Mouse (Mus musculus): ENCODE measurements at regions not wholly inside any gene's neighbourhood (a gene's known extent, or its start where the extent isn't known, plus 50 kb on each side); places are given as distances from the start of the nearest gene placed in this dataset.

GRCm38 (mm10) chr17:9197160-9197559 lies 209.0 kb downstream of the 1700010I14Rik start:
- Histone ChIP-seq H3K27me3 (ENCODE audit: control insufficient read depth, insufficient read depth, low read length) (no peaks in the 10 kb centered on the region), H3K4me1 (ENCODE audit: control insufficient read depth in 2 of 2, insufficient read depth in 2 of 2, low read length in 2 of 2) (no peaks in the 10 kb centered on the region), H3K4me2 (ENCODE audit: low read length) (no peak overlapping the region), H3K9ac (ENCODE audit: low read length) (no peak overlapping the region), H3K27ac (replicated peaks in 1 of 2; ENCODE audit: control insufficient read depth in 1 of 2, insufficient read depth in 1 of 2, low read depth in 2 of 2, low read length in 2 of 2) (no peak overlapping the region), H3K4me3 (ENCODE audit: control insufficient read depth in 1 of 2, insufficient read depth in 1 of 2, low read depth in 1 of 2, low read length in 2 of 2) (no peak overlapping the region), H3K9me3 (ENCODE audit: control insufficient read depth, low read length) (no peaks in the 10 kb centered on the region), H3K36me3 (ENCODE audit: control insufficient read depth, insufficient read depth, low read length) (no peaks in the 10 kb centered on the region)
- 84% methylated on average over 5 of the region's 5 CpGs for WGBS
- no peak for ATAC-seq (ENCODE audit: insufficient number of reproducible peaks, insufficient read depth, low FRiP score, low read depth)

GRCm38 (mm10) chr17:9200386-9200785 lies 212.3 kb downstream of the 1700010I14Rik start:
- WGBS: 83% methylated on average over 7 of the region's 7 CpGs
- H3K4me3 ChIP-seq (ENCODE audit: control insufficient read depth in 1 of 2, insufficient read depth in 1 of 2, low read depth in 1 of 2, low read length in 2 of 2): no peak overlapping the region
- no peak overlapping the region for H3K4me2 ChIP-seq (ENCODE audit: low read length)

GRCm38 (mm10) chr17:9202496-9202895 lies 214.4 kb downstream of the 1700010I14Rik start:
- Histone ChIP-seq H3K27ac (replicated peaks in 1 of 2; ENCODE audit: control insufficient read depth in 1 of 2, insufficient read depth in 1 of 2, low read depth in 2 of 2, low read length in 2 of 2) (no peak overlapping the region), H3K27me3 (ENCODE audit: control insufficient read depth, insufficient read depth, low read length) (no peaks in the 10 kb centered on the region), H3K36me3 (ENCODE audit: control insufficient read depth, insufficient read depth, low read length) (no peaks in the 10 kb centered on the region), H3K4me3 (ENCODE audit: control insufficient read depth in 1 of 2, insufficient read depth in 1 of 2, low read depth in 1 of 2, low read length in 2 of 2) (no peak overlapping the region), H3K4me1 (ENCODE audit: control insufficient read depth in 2 of 2, insufficient read depth in 2 of 2, low read length in 2 of 2) (no peaks in the 10 kb centered on the region), H3K9ac (ENCODE audit: low read length) (no peak overlapping the region), H3K9me3 (ENCODE audit: control insufficient read depth, low read length) (no peaks in the 10 kb centered on the region), H3K4me2 (ENCODE audit: low read length) (no peak overlapping the region)
- no peak for ATAC-seq (ENCODE audit: insufficient number of reproducible peaks, insufficient read depth, low FRiP score, low read depth)
- 17% methylated on average over 2 of the region's 2 CpGs for WGBS

More at GRCm38 (mm10) chr17:9200386-9200785, 212.3 kb downstream of the 1700010I14Rik start:
- Histone ChIP-seq H3K4me1 (ENCODE audit: control insufficient read depth in 2 of 2, insufficient read depth in 2 of 2, low read length in 2 of 2) (no peaks in the 10 kb centered on the region), H3K9me3 (ENCODE audit: control insufficient read depth, low read length) (no peaks in the 10 kb centered on the region), H3K27me3 (ENCODE audit: control insufficient read depth, insufficient read depth, low read length) (no peaks in the 10 kb centered on the region), H3K27ac (replicated peaks in 1 of 2; ENCODE audit: control insufficient read depth in 1 of 2, insufficient read depth in 1 of 2, low read depth in 2 of 2, low read length in 2 of 2) (no peak overlapping the region), H3K36me3 (ENCODE audit: control insufficient read depth, insufficient read depth, low read length) (no peaks in the 10 kb centered on the region), H3K9ac (ENCODE audit: low read length) (no peak overlapping the region)
- ATAC-seq (ENCODE audit: insufficient number of reproducible peaks, insufficient read depth, low FRiP score, low read depth): no peak

GRCm38 (mm10) chr17:9210626-9211025 lies 211.2 kb upstream of the Gm17728 start:
- no peaks in the 10 kb centered on the region for H3K9me3 ChIP-seq (ENCODE audit: control insufficient read depth, low read length)
- no peak overlapping the region for H3K27ac ChIP-seq (replicated peaks in 1 of 2; ENCODE audit: control insufficient read depth in 1 of 2, insufficient read depth in 1 of 2, low read depth in 2 of 2, low read length in 2 of 2)
- no peak overlapping the region for H3K9ac ChIP-seq (ENCODE audit: low read length)
- no peaks in the 10 kb centered on the region for H3K36me3 ChIP-seq (ENCODE audit: control insufficient read depth, insufficient read depth, low read length)
- 90% methylated on average over 2 of the region's 2 CpGs for WGBS
- ATAC-seq (ENCODE audit: insufficient number of reproducible peaks, insufficient read depth, low FRiP score, low read depth): no peak
- no peaks in the 10 kb centered on the region for H3K27me3 ChIP-seq (ENCODE audit: control insufficient read depth, insufficient read depth, low read length)
- no peaks in the 10 kb centered on the region for H3K4me1 ChIP-seq (ENCODE audit: control insufficient read depth in 2 of 2, insufficient read depth in 2 of 2, low read length in 2 of 2)
- no peak overlapping the region for H3K4me2 ChIP-seq (ENCODE audit: low read length)
- no peak overlapping the region for H3K4me3 ChIP-seq (ENCODE audit: control insufficient read depth in 1 of 2, insufficient read depth in 1 of 2, low read depth in 1 of 2, low read length in 2 of 2)

- no peaks in the 10 kb centered on the region for H3K27me3 ChIP-seq (ENCODE audit: control insufficient read depth, insufficient read depth, low read length)
- H3K4me1 ChIP-seq (ENCODE audit: control insufficient read depth in 2 of 2, insufficient read depth in 2 of 2, low read length in 2 of 2): no peaks in the 10 kb centered on the region
- H3K4me2 ChIP-seq (ENCODE audit: low read length): no peak overlapping the region
- 83% methylated on average over 4 of the region's 4 CpGs for WGBS
- H3K36me3 ChIP-seq (ENCODE audit: control insufficient read depth, insufficient read depth, low read length): no peaks in the 10 kb centered on the region
- H3K27ac ChIP-seq (replicated peaks in 1 of 2; ENCODE audit: control insufficient read depth in 1 of 2, insufficient read depth in 1 of 2, low read depth in 2 of 2, low read length in 2 of 2): no peak overlapping the region
- H3K4me3 ChIP-seq (ENCODE audit: control insufficient read depth in 1 of 2, insufficient read depth in 1 of 2, low read depth in 1 of 2, low read length in 2 of 2): no peak overlapping the region
- no peak for ATAC-seq (ENCODE audit: insufficient number of reproducible peaks, insufficient read depth, low FRiP score, low read depth)
- H3K9me3 ChIP-seq (ENCODE audit: control insufficient read depth, low read length): no peaks in the 10 kb centered on the region
- no peak overlapping the region for H3K9ac ChIP-seq (ENCODE audit: low read length)
These were observed 198.8 kb upstream of the Gm17728 start for GRCm38 (mm10) chr17:9223097-9223496.

GRCm38 (mm10) chr17:9227872-9228575 lies 193.8 kb upstream of the Gm17728 start:
- Histone ChIP-seq H3K27me3 (ENCODE audit: control insufficient read depth, insufficient read depth, low read length) (no peaks in the 10 kb centered on the region), H3K4me1 (ENCODE audit: control insufficient read depth in 2 of 2, insufficient read depth in 2 of 2, low read length in 2 of 2) (no peaks in the 10 kb centered on the region), H3K36me3 (ENCODE audit: control insufficient read depth, insufficient read depth, low read length) (no peaks in the 10 kb centered on the region), H3K4me2 (ENCODE audit: low read length) (no peak overlapping the region), H3K27ac (replicated peaks in 1 of 2; ENCODE audit: control insufficient read depth in 1 of 2, insufficient read depth in 1 of 2, low read depth in 2 of 2, low read length in 2 of 2) (no peak overlapping the region), H3K9ac (ENCODE audit: low read length) (no peak overlapping the region), H3K9me3 (ENCODE audit: control insufficient read depth, low read length) (no peaks in the 10 kb centered on the region), H3K4me3 (ENCODE audit: control insufficient read depth in 1 of 2, insufficient read depth in 1 of 2, low read depth in 1 of 2, low read length in 2 of 2) (no peak overlapping the region)
- WGBS: 61% methylated on average over 10 of the region's 10 CpGs
- no peak for ATAC-seq (ENCODE audit: insufficient number of reproducible peaks, insufficient read depth, low FRiP score, low read depth)

GRCm38 (mm10) chr17:9235141-9235571 lies 186.7 kb upstream of the Gm17728 start:
- H3K4me1 ChIP-seq (ENCODE audit: control insufficient read depth in 2 of 2, insufficient read depth in 2 of 2, low read length in 2 of 2): no peaks in the 10 kb centered on the region
- no peak overlapping the region for H3K4me3 ChIP-seq (ENCODE audit: control insufficient read depth in 1 of 2, insufficient read depth in 1 of 2, low read depth in 1 of 2, low read length in 2 of 2)
- no peak overlapping the region for H3K27ac ChIP-seq (replicated peaks in 1 of 2; ENCODE audit: control insufficient read depth in 1 of 2, insufficient read depth in 1 of 2, low read depth in 2 of 2, low read length in 2 of 2)
- H3K27me3 ChIP-seq (ENCODE audit: control insufficient read depth, insufficient read depth, low read length): no peaks in the 10 kb centered on the region
- no peak overlapping the region for H3K4me2 ChIP-seq (ENCODE audit: low read length)
- H3K9me3 ChIP-seq (ENCODE audit: control insufficient read depth, low read length): no peaks in the 10 kb centered on the region
- ATAC-seq (ENCODE audit: insufficient number of reproducible peaks, insufficient read depth, low FRiP score, low read depth): no peak
- 63% methylated on average over 6 of the region's 6 CpGs for WGBS
- no peak overlapping the region for H3K9ac ChIP-seq (ENCODE audit: low read length)
- no peaks in the 10 kb centered on the region for H3K36me3 ChIP-seq (ENCODE audit: control insufficient read depth, insufficient read depth, low read length)

GRCm38 (mm10) chr17:9258646-9259170 lies 163.2 kb upstream of the Gm17728 start:
- Histone ChIP-seq H3K4me2 (ENCODE audit: low read length) (no peak overlapping the region), H3K27ac (replicated peaks in 1 of 2; ENCODE audit: control insufficient read depth in 1 of 2, insufficient read depth in 1 of 2, low read depth in 2 of 2, low read length in 2 of 2) (no peak overlapping the region), H3K9me3 (ENCODE audit: control insufficient read depth, low read length) (no peaks in the 10 kb centered on the region), H3K9ac (ENCODE audit: low read length) (no peak overlapping the region), H3K27me3 (ENCODE audit: control insufficient read depth, insufficient read depth, low read length) (no peaks in the 10 kb centered on the region), H3K4me1 (ENCODE audit: control insufficient read depth in 2 of 2, insufficient read depth in 2 of 2, low read length in 2 of 2) (no peaks in the 10 kb centered on the region), H3K4me3 (ENCODE audit: control insufficient read depth in 1 of 2, insufficient read depth in 1 of 2, low read depth in 1 of 2, low read length in 2 of 2) (no peak overlapping the region), H3K36me3 (ENCODE audit: control insufficient read depth, insufficient read depth, low read length) (no peaks in the 10 kb centered on the region)
- 57% methylated on average over 5 of the region's 5 CpGs for WGBS
- ATAC-seq (ENCODE audit: insufficient number of reproducible peaks, insufficient read depth, low FRiP score, low read depth): no peak
